Mouse (Mus musculus): ENCODE data around the gene Zscan29. TPM values are rescaled to one million over a fixed set of nuclear protein-coding genes. Genes with fewer than 3 reads are reported as not detected.
"Not testable (repeated sequence)": the region's sequence is repeated elsewhere in the genome, so short reads cannot be mapped to it uniquely, and the experiment has no call there.

Gene Zscan29
- polyA plus RNA-seq, 1 experiment from 2014 or later: 13.8 TPM

DNA sequence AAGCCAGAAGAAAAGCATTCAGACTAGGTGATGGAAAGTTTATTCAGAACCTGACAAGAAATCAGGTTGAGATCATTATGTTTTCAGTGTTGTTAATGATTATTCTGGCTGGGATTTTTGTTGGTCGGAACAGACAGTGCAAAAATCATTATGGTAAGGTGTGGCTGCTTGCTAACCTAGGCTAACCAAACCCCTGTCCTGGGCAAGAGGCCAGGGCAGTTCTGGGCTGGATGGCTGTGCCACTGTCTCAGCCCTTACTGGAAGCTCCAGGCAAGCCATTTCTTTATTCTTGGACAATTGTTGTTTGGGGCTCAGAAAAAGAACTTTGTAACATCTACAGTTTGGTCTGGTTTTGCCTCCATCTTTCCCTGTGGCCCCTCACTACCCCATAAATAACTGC, 43.4 kb downstream of the Zscan29 start:
- H3K4me1 ChIP-seq: no peaks in the 10 kb centered on the region
- H3K9ac ChIP-seq: no peak overlapping the region
- no peaks in the 10 kb centered on the region for H3K36me3 ChIP-seq
- H3K27ac ChIP-seq: no peak overlapping the region
- H3K4me3 ChIP-seq (replicated peaks): no peak overlapping the region
- H3K9me3 ChIP-seq (replicated peaks): no peaks in the 10 kb centered on the region
- WGBS: 81% methylated on average over 1 of the region's 1 CpGs
- H3K27me3 ChIP-seq: no peaks in the 10 kb centered on the region
- no peak overlapping the region for H3K4me2 ChIP-seq
- ATAC-seq (replicated peaks; ENCODE audit: low FRiP score): no peak

GRCm38 (mm10) chr2:121126302-121126701, 44.6 kb downstream of the Zscan29 start:
- H3K4me3 ChIP-seq (replicated peaks); H3K27me3 ChIP-seq; H3K36me3 ChIP-seq; H3K4me1 ChIP-seq; H3K27ac ChIP-seq; H3K9ac ChIP-seq; H3K4me2 ChIP-seq; H3K9me3 ChIP-seq (replicated peaks); ATAC-seq (replicated peaks; ENCODE audit: low FRiP score): not testable (repeated sequence)
- WGBS: 92% methylated on average over 5 of the region's 5 CpGs

DNA sequence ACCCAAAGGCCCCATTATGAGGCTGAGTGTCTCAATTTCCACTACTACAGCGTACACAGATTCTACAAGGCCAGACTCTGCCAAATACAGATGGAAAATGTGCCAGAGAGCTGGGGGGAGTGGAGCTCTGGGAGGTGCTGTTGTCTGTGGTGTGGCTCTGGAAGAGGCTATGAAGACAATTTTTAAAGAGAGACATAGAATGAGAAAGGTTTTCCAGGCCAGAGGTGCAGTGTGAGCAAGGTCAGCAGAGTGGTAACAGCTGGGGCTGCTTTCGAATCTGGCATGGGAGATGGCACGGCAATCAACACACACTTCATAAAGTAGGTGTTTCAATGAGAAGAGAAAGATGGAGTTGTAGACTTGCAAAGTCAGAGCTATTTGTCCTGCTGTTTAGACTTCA, 51.7 kb downstream of the Zscan29 start:
- ATAC-seq (replicated peaks; ENCODE audit: low FRiP score): no peak
- peaks cover 3% of the 10 kb centered on the region; the same call in 1 of the 2 replicates for H3K4me1 ChIP-seq
- no peak overlapping the region for H3K27ac ChIP-seq
- no peak overlapping the region for H3K9ac ChIP-seq
- no peaks in the 10 kb centered on the region for H3K9me3 ChIP-seq (replicated peaks)
- H3K4me3 ChIP-seq (replicated peaks): no peak overlapping the region
- H3K36me3 ChIP-seq: no peaks in the 10 kb centered on the region
- no peak overlapping the region for H3K4me2 ChIP-seq
- H3K27me3 ChIP-seq: no peaks in the 10 kb centered on the region; the same call in 1 of the 2 replicates
- 80% methylated on average over 3 of the region's 3 CpGs for WGBS

GRCm38 (mm10) chr2:121115418-121115817, 55.5 kb downstream of the Zscan29 start:
- no peak overlapping the region for H3K9ac ChIP-seq
- H3K27me3 ChIP-seq: no peaks in the 10 kb centered on the region; the same call in 1 of the 2 replicates
- ATAC-seq (replicated peaks; ENCODE audit: low FRiP score): 0 out of 2 replicates have a peak, but pooled peaks have one; percentile 54
- no peak overlapping the region for H3K27ac ChIP-seq
- no peak overlapping the region for H3K4me3 ChIP-seq (replicated peaks)
- H3K4me1 ChIP-seq: peaks cover 3% of the 10 kb centered on the region; the same call in 1 of the 2 replicates
- H3K9me3 ChIP-seq (replicated peaks): no peaks in the 10 kb centered on the region
- H3K4me2 ChIP-seq: no peak overlapping the region
- 78% methylated on average over 2 of the region's 2 CpGs for WGBS
- no peaks in the 10 kb centered on the region for H3K36me3 ChIP-seq

DNA sequence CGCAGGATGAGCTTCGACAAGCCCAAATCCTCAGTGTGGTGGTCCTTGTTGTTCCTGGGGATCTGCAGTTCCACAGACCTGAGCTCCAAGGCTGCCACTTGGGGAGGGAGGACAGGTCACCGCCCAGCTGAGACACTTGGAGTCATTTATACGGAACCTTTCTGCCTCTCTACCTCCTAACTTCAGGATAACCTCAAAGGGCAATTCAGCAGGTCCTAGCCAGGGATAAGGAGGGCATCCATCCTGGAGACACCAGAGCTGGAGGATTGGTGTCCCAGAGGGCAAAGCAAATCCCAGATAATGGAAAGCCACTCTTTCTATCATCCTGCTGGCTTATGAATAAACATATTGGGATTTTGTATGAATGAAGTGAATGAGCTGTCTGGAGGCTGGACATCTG, 61.2 kb downstream of the Zscan29 start, which contains the start of gene Tgm7:
TSS of gene Tgm7 (minus strand) at position 101 of the 400 bp plus-strand sequence.
- Histone ChIP-seq H3K27ac (no peak within 1 kb of the TSS), H3K4me2 (no peak within 1 kb of the TSS), H3K27me3 (no peaks in the 10 kb centered on the region), H3K9me3 (replicated peaks) (no peaks in the 10 kb centered on the region), H3K4me1 (no peaks in the 10 kb centered on the region), H3K9ac (no peak within 1 kb of the TSS), H3K4me3 (replicated peaks) (no peak within 1 kb of the TSS), H3K36me3 (no peaks in the 10 kb centered on the region)
- 89% methylated on average over 4 of the region's 4 CpGs for WGBS
- ATAC-seq (replicated peaks; ENCODE audit: low FRiP score): no peak

Other genes starting within 250 kb of the Zscan29 start
- 27.8 and 30.4 TPM in 2 replicates for gene Ubr1, start 200.4 kb downstream of the Zscan29 start, polyA plus RNA-seq (2015; fragmentation: Nextera tagmentation; extraction: Ambion mirVana)
- gene Tmem62, start 194.1 kb downstream of the Zscan29 start, polyA plus RNA-seq (2015; fragmentation: Nextera tagmentation; extraction: Ambion mirVana): 4.8 and 5.7 TPM in 2 replicates
- gene Ccndbp1, start 162.7 kb downstream of the Zscan29 start, polyA plus RNA-seq (2015; fragmentation: Nextera tagmentation; extraction: Ambion mirVana): 44.9 and 48.6 TPM in 2 replicates
- gene Epb42, start 134.1 kb downstream of the Zscan29 start, polyA plus RNA-seq (2015; fragmentation: Nextera tagmentation; extraction: Ambion mirVana): 2.2 and 4.1 TPM in 2 replicates
- gene Tgm5, start 85.3 kb downstream of the Zscan29 start, polyA plus RNA-seq (2015; fragmentation: Nextera tagmentation; extraction: Ambion mirVana): 6.8 and 7.8 TPM in 2 replicates
- 0.17 and 0.25 TPM in 2 replicates for gene Tgm7, start 61.3 kb downstream of the Zscan29 start, polyA plus RNA-seq (2015; fragmentation: Nextera tagmentation; extraction: Ambion mirVana)
- 21.3 and 21.9 TPM in 2 replicates for gene Adal, start 30.7 kb downstream of the Zscan29 start, polyA plus RNA-seq (2015; fragmentation: Nextera tagmentation; extraction: Ambion mirVana)
- 22.8 and 24.5 TPM in 2 replicates for gene Lcmt2, start 30.5 kb downstream of the Zscan29 start, polyA plus RNA-seq (2015; fragmentation: Nextera tagmentation; extraction: Ambion mirVana)
- gene Tubgcp4, start 471 bp downstream of the Zscan29 start, polyA plus RNA-seq (2015; fragmentation: Nextera tagmentation; extraction: Ambion mirVana): 57.2 and 57.6 TPM in 2 replicates
- gene Trp53bp1, start 100.3 kb upstream of the Zscan29 start, polyA plus RNA-seq (2015; fragmentation: Nextera tagmentation; extraction: Ambion mirVana): 72.9 and 73.7 TPM in 2 replicates
- gene Map1a, start 118.5 kb upstream of the Zscan29 start, polyA plus RNA-seq (2015; fragmentation: Nextera tagmentation; extraction: Ambion mirVana): 3.1 and 3.2 TPM in 2 replicates
- gene Ppip5k1, start 184.3 kb upstream of the Zscan29 start, polyA plus RNA-seq (2015; fragmentation: Nextera tagmentation; extraction: Ambion mirVana): 12.6 and 14.5 TPM in 2 replicates
- gene Ckmt1, start 186.6 kb upstream of the Zscan29 start, polyA plus RNA-seq (2015; fragmentation: Nextera tagmentation; extraction: Ambion mirVana): 16.9 and 22.4 TPM in 2 replicates
- not detected in 2 replicates for gene Strc, start 216.0 kb upstream of the Zscan29 start, polyA plus RNA-seq (2015; fragmentation: Nextera tagmentation; extraction: Ambion mirVana)
- gene Pdia3, start 242.7 kb upstream of the Zscan29 start, polyA plus RNA-seq (2015; fragmentation: Nextera tagmentation; extraction: Ambion mirVana): 811 and 867 TPM in 2 replicates
- 1.8 and 2.7 TPM in 2 replicates for gene Catsper2, start 242.7 kb upstream of the Zscan29 start, polyA plus RNA-seq (2015; fragmentation: Nextera tagmentation; extraction: Ambion mirVana)